Mouse (Mus musculus): ENCODE results near the gene Top3a. TPM values are rescaled to one million over a fixed set of nuclear protein-coding genes. Genes with fewer than 3 reads are reported as not detected.
A peak's percentile ranks its signal among the peaks of the same experiment; 100 is the strongest.
"Not testable (repeated sequence)": the region's sequence is repeated elsewhere in the genome, so short reads cannot be mapped to it uniquely, and the experiment has no call there.

Gene Top3a
- polyA plus RNA-seq (2017; shearing (Covaris generic)), result 10 to 100 TPM; 13.8 to 25.0 TPM

DNA sequence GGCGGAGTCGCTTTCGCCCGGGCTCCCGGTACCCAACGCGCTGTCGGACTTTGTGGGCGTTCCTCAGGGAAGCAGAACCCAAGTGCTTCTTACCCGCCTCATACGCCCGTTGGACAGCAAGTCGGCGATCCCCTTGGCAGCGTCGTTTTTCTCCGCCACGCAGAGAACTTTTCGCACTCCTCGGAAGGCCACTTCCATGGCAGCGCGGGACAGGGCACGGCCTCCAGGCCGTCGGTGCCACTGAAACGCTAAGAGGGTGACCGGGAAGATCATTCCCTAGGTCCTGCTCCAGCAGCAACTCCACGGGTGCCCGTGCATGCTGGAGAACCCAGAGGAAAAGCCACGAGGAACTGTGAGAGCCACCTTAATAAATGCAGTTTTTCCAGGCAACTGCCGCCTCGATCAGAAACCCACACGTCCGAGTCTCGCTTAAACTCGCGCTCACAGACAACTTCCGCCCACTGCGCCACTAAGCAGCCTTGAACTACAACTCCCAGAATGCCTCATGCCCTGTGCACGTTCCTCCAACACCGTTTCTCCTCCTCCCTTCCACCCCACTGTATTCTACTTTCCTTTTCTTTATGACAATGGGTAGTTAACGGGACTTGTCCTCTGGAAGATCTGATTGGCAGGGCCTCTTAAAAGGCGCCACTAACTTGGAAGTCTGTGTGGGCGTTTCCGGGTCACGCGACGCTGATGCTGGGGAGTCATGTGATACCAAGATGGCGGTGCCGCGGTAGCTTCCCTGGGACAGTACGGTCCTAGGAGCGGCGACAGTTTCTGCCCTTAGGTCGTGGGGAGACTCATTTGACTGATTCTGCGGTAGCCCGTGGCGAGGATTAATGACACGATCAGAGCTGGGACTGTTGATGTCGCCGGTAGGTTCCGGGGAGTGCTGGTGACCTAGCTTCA lies at the start of gene Top3a, which contains the start of gene Smcr8:
Gene Top3a (minus strand): TSS at position 537 of the 912 bp plus-strand sequence.
Gene Smcr8 (plus strand): TSS at position 696 of the 912 bp plus-strand sequence.
- peak; percentile 95 for ATAC-seq

DNA sequence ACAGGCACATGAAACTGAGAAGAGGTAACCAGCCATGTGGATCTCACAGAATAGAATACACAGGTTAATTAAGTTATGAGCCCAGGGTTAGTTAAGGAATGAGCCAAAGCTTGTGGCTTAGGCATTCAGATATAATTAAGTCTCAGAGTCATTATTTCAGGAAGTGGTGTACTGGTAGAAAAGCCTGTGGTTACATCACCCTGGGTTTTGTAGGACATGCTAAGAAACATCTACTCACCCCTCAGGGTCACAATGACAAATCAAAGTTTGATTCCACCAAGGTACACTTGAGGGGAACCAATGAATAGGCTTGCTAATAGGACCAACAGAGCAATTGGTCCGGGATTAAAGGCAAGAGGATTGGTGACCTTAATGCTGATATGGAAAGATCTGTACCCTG lies 49.5 kb upstream of the Top3a start:
- ATAC-seq, result no peak

DNA sequence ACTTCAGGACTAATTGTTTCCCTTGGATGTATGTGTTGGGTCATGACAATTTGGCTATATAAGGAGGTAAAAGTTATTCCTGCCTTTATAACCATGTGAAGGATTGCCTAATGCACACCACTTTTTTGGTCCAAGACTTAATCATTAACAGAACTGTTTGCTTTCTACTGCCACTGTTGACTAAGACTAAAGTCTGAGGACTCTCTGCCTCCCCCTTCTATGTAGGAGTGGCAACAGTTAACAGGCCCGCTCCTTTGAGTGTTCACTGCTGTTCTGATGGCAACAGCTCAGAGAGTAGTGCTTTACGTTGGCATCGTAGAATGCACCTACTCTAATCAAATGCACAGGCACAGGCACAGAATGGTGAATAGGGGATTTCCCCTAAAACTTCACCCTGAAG lies 48.0 kb upstream of the Top3a start:
- no peak for ATAC-seq

DNA sequence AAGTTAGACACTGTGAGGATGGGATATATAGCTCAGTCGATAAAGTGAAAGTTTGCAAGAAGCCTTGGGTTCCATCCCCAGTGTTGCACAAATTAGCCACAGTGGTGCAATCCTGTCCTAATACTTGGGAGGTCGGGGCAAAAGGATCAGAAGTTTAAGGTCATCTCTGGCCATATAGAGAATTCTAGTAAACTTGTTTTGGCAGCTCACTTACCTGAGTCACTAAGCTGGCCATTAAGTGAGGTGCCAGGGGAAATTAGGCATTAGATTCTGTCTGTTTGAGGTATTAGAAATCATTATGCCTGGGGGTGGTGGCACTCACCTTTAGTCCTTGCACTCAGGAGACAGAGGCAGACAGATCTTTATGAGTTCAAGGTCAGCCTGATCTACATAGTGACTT lies 46.6 kb upstream of the Top3a start:
- ATAC-seq, result no peak

DNA sequence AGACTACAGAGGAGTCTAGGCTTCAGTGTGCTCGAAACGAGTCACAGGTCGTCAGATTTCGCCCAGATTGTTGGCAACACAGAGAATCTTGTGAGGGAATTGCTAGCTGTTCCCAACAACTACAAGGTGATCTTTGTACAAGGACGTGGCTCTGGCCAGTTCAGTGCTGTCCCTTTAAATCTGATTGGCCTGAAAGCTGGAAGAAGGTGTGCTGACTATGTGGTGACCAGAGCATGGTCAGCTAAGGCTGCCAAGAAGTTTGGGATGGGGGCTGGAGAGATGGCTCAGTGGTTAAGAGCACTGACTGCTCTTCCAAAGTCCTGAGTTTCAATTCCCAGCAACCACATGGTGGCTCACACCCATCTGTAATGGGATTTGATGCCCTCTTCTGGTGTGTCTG lies 39.2 kb upstream of the Top3a start:
- no peak for ATAC-seq

DNA sequence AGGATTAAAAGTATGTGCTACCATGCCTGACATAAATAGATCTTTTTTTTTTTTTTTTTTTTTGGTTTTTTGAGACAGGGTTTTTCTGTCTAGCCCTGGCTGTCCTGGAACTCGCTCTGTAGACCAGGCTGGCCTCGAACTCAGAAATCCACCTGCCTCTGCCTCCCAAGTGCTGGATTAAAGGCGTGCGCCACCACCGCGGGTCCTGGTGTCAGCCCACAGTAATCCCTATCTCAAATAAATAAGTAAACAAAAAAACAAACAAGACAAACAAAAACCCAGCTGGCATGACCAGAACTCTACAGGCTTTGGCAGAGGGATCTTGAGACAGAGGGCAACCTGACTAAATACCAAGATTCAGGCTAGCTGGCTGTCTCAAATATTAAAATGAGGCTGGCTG lies 34.5 kb upstream of the Top3a start, which contains the start of gene Shmt1:
Gene Shmt1 (minus strand): TSS at position 101 of the 400 bp plus-strand sequence.
- not testable (repeated sequence) for ATAC-seq

DNA sequence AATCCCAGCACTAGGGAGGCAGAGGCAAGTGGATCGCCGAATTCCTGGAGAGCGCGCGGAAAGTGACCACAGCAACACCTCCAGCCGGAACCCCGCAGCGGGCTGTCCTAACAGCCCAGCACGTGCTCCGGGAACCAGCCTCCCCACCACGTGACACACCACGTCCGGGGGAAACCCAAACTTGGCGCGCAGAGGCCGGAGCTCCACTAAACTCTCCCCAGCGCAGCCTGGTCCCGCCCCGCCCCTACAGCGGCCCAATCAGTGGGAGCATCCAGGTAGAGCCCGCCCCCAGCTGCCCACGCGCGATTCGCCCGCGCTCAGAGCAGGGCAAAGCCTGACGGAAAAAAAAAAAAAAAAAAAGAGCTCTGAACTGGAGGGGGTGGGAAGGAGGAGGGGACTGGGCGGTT lies 33.9 kb upstream of the Top3a start:
- ATAC-seq, result peak; percentile 100

DNA sequence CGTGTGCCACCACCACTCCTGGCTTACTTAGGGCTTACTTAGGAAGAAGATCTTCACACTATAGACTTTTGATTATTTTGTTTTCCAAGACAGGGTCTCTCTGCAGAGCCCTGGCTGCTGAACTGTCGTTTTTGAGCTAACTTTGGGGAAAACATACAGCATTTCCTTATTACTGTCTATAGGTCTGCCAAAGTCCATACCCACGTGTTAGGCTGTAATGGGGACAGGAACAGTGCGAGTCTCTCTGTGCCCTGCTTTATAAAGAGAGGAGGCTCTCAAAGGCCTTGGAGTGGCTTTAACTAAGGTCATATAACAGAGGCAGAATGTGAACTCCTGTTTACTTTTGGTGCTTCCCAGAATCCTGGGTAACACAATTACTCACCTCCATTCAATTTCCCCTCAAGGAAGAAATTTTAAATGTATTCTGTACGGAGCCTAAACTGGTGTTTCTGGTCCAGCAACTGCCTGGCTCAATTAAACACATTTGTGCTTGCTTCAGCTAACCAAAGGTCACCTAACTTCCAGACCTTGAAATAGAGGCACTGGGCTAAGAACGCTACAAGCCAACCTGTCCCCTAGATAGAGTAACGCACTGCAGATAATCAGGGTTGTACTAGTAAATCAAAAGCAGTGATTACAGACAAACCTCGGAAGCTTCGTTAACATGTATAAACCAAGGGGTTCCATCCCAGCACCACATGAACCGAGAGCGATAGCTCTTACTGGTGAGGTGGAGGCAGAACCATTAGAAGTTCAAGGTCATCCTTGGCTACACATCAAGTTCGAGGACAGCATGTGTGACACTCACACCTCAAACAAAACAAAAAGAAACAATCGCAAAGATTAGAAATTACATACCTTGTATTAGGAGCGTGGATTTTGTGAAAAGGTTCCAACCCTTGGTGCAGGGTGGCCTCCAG lies 33.1 kb upstream of the Top3a start:
- ATAC-seq, result no peak

DNA sequence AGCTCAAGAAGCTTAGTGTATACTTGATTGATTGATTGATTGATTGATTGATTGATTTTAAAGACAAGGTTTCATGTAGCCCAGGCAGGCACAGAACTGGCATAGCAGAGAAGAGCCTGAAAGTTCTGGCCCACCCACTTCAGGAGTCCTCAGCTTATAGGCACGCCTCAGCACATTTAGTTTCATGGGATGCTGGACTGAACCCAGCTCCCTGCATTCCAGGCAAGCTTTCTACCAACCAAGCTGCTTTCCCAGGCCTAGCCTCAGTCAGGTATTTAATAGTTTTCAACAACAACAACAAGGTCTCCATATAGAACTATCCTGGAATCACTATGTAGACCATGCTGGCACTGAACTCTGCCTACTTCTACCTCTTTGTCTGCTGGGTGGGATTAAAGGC lies 32.4 kb upstream of the Top3a start:
- no peak for ATAC-seq

DNA sequence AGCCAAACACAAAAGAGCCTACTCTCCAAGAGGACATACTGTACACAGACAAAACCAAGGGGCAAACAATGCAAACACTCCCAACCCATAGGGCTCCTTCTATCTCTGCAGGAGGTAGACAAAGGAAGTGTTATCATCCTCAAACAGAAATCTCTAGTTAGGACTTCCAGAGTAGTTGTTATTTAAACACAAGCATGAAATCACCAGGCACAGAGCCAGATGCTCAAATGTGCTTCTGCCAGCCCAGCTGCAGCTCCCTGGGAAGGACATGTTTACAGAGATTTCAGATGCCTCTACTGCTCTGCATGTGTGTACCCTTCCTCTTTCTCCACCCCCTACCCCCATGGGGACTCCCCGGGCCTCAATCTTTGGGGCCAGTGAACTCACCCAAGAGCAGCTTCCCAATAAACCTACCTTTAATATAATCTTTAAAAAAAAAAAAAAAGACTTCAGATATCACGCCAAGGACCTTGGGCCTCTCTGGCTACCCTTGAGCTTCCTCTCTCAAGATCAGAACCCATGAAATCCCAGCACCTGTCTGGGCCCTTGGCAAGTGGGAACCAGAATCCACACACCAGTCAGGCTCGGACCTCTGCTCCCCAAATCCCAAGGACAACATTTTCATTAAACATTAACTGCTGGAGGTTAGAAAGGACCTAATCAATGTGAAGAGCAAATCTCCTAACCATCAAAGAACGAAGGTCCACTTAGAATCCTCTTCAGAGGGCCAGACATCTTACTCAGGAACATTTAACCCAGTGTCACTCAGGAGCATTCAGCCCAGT lies 31.3 kb upstream of the Top3a start:
- no peak for ATAC-seq

DNA sequence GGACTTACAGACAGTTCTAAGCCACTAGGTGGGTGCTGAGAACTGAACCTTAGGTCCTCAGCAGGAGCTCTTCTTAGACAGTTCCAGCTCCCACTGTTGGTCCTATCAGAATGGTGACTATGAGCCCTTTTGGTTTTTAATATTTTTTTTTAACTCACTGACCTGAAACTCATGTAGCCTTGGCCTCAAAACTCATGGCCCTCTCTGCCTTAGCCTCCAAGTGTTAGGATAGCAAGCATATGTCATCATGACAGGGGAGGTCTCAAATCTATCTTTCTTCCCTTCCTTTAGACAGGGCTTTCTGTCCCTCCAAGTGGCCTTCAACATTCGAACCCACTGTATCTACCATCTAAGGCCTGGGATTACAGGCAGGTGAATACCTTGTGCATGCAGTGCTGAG lies 23.7 kb upstream of the Top3a start:
- no peak for ATAC-seq

DNA sequence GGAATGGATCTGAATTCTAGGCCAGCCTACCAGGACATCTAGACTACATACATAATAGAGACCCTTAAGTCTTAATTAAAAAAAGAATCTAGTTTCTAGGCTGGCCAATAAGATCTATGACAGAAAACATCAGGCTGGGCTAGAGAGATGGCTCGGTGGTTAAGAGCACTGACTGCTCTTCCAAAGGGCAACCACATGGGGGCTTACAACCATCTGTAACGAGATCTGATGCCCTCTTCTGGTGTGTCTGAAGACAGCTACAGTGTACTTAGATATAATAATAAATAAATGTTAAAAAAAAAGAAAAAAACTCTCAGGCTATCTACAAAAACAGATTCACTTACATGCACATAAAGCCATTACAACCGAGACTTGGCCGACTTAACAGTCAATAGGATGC lies 22.8 kb upstream of the Top3a start:
- no peak for ATAC-seq

DNA sequence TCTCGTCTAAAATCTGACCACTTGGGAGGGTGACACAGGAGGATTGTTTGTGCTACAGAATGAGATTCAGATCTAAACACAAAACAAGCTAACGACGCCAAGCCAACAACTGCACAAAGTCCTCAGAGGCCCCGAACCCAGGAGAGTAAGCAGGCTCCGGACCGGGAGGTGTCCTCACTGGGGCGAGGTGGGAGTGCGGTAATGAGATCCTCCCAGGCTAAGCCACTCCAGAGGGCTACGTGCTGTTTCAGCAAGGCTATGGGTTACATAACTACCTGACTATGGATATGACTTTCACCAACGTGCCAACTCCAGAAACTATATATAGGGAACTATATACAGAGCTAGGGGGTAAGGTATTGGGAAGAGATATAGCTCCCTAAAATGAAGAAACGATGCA lies 19.2 kb upstream of the Top3a start:
- ATAC-seq, result no peak

DNA sequence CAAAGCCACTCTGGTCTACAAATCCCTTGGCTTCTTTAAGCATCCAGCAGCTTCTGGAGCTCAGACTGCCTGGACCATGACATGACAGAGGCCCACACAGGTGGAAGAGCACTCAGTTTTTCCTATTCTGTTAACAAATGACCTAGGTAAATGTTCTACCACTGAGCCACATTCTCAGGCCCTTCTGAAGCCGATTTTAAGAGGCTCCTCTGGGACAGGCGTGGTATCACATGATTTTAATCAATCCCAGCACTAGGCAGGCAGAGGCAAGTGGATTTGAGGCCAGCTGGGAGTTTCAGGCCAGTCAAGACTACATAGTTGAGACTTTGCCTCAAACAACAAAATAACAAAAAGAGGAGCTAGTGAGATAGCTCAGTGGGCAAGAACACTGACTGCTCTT lies 13.3 kb upstream of the Top3a start:
- ATAC-seq, result no peak

DNA sequence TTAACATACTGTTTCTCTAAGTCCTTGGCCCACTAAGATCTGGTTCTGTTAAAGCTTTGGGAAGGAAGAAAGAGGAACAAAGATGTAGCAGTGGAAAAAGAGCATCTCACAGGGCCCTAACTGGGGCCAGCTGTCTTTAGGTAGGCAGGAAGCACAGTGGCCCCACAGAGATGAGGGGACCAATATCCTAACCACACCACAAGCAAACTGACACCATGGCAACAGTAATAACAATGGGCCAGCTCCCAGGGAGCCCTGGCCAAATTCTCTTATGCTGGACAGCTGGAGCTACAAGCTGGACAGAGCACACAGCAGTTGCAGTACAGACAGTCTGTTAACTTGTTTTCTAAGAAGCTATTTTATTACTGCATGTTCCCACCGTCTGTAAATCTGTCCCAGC lies 10.4 kb upstream of the Top3a start:
- ATAC-seq, result no peak

DNA sequence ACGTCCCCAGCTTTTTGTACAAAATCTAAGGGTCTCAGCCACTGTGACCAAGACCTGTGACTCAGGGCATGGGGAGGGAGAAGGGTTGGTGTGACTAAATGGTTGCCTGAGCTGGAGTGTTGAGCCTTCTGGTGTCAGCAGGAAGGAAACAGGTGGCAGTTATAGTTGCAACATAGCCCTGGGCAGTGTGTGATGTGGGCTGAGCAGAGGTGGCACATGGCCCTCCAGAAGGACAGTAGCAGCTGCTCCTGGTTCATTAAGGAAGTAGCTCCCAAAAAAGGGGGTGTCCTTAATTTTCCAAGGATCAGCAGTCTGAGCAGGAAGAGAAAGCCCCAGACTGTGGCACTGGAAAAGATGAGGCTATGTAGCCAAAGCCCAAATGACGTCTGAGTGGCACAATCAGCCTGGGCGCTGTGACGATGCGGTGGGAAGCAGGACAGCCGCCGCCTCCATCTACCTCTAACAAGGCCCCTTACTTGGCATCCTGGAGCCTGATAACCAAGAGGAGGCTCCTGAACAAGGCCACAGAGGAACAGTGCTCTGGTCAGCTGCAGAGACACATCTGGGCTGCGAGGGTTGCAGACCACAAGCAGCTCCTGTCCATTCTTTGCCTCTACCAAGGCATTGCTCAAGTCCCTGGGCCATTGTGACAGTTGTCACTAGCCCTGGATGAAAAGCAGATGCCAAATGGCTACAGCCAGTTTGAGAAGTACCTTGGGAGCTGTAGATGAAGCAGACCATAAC lies 7.2 kb upstream of the Top3a start:
- ATAC-seq, result no peak

DNA sequence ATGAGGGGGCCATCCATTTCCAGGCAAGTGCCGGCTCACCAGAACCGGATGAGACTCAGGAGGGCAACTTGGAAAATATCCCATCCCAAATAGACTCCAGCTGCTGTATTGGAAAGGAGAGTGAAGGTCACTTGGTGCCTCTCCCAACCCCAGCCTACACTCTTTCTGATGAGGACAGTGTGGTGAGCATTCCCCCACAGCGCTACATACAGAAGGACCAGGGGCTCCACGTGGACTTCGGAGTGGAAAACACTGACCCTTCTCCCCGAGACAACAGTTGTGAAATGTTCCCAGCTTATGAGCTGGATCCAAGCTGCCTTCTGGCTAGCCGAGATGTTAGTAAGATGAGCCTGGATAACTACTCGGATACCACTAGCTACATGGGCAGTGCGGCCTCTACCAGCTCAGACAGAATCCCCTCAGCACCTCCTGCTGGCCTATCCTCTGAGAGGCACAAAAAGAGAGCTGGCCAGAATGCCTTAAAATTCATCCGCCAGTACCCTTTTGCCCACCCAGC lies 2.6 kb upstream of the Top3a start:
- ATAC-seq, result no peak

DNA sequence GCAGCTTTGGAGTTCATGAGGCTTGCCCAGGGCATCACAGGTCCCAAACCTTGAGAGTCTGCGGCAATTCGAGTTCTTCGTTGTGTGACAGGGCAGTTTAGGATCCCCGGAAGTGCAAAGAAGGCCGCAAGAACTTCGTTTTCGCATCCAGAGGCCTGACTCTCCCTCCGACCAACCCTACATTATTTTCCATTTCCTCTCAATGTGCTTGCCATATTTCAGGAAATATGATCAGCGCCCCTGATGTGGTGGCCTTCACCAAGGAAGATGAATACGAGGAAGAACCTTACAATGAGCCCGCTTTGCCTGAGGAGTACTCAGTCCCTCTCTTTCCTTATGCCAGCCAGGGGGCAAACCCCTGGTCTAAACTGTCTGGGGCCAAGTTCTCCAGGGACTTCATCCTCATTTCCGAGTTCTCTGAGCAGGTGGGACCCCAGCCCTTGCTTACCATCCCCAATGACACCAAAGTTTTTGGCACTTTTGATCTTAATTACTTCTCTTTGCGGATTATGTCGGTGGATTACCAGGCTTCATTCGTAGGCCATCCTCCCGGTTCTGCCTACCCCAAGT lies 721 bp upstream of the Top3a start:
- no peak for ATAC-seq

DNA sequence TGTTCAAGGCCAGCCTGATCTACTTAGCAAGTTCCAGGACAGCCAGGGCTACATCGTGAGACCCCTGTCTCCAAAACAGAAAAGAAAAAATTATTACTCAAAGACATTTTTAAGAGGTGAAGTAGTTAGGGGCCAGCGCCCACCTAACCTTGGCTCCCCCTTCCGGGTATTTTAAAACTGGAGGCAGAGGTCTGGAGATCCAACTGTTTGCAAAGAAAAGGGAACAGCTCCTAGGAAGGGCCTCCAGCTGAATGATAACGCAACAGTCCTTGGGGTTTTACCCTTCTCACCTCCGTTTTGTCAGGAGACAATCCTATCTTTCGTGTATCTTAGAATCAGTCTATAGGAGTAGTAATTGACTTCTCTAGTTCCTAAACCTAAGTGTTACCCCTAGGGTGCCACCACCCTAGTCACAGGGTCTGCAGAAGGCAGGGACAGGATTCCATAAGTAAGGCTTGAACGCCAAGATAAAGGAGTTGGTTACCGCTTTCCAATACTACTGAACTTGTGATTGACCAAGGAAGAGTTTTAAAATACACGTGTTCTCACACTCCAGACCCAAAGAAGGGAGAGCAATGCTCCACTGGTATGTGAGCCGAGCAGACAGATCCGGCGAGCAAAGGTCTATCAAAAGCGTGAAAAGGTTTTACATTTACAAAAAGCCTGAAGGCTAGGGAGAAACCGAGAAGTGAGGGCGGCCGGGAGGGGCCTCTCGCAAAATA lies 897 bp downstream of the Top3a start:
- no peak for ATAC-seq

DNA sequence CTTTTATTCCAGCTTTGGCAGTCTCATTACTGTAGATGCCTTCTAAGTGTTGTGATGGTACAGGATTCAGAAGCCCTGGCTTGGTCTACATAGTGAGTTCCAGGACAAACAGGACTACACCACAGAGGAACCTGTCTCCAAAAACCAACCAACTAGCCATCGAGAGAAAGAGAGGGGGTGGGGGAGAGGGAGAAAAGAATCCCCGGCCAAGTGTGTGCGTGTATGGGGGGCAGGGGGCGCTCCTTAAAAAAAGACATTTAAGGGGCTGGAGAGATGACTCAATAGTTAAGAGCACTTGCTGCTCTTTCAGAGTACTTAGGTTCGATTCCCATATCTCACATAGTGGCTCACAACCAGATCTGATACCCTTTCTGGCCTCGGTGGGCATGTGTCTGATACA lies 1.6 kb downstream of the Top3a start:
- ATAC-seq, result no peak

DNA sequence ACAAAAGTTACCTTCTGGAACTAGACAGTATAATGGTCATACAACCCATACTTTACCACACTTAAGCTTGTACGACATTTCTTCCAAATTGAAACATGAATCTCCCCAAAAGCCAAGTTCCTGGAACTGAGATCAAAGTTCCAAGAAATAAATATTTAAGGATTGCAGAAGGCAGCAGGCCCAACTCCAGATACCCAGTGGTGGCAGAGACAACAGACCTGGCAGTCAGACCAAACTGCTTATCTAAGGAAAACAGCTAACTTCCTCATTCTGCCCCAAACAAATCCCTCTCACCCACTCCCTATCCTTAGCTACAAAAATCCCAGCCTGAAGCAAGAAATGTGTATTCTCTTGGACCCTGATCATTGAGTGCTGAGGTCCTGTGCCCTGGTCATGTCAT lies 2.3 kb downstream of the Top3a start:
- ATAC-seq, result no peak
